Mouse (Mus musculus) neural tube, embryonic 15.5 days (tissue): ENCODE data around the gene Slc12a1. TPM values are rescaled to one million over a fixed set of nuclear protein-coding genes. Genes with fewer than 3 reads are reported as not detected.

Experiments used
- ATAC-seq: fragments of 200-750 bp; cut with Nextera tagmentation; 2 replicates; pipeline ENCODE4 v1.8.0; 2017; ENCODE audit warnings: mild to moderate bottlenecking, moderate TSS enrichment, moderate library complexity; ENCODE audit not compliant: low FRiP score
- H3K27ac ChIP-seq: fragments of 300-500 bp; sonication (generic); replicated peaks from 2 replicates; pipeline ENCODE4 v1.5.1; 2015; ENCODE audit warnings: mild to moderate bottlenecking, inconsistent platforms
- H3K27me3 ChIP-seq: fragments of 300-500 bp; sonication (generic); replicated peaks from 2 replicates; pipeline ENCODE4 v1.6.1; 2015; ENCODE audit warnings: inconsistent platforms
- H3K36me3 ChIP-seq: fragments of 300-500 bp; sonication (generic); 2 replicates; pipeline ENCODE4 v1.6.1; 2015; ENCODE audit warnings: inconsistent platforms
- H3K4me1 ChIP-seq: fragments of 300-500 bp; sonication (generic); 2 replicates; pipeline ENCODE4 v1.6.1; 2015; ENCODE audit warnings: inconsistent platforms
- H3K4me2 ChIP-seq: fragments of 300-500 bp; sonication (generic); 2 replicates; pipeline ENCODE4 v1.6.1; 2015; ENCODE audit warnings: inconsistent platforms, mild to moderate bottlenecking, moderate library complexity
- H3K4me3 ChIP-seq: fragments of 300-500 bp; sonication (generic); replicated peaks from 2 replicates; pipeline ENCODE4 v1.5.1; 2015; ENCODE audit warnings: mild to moderate bottlenecking, inconsistent platforms
- H3K9ac ChIP-seq: fragments of 300-500 bp; sonication (generic); replicated peaks from 2 replicates; pipeline ENCODE4 v1.6.1; 2015; ENCODE audit warnings: mild to moderate bottlenecking, inconsistent platforms
- H3K9me3 ChIP-seq: fragments of 300-500 bp; sonication (generic); replicated peaks from 2 replicates; pipeline ENCODE4 v1.6.1; 2016; ENCODE audit warnings: inconsistent platforms
- WGBS: fragments of 180-500 bp; shearing (Covaris S2); methylation state at CpG from one replicate; pipeline ENCODE4 v1.1.7; 2015; ENCODE audit warnings: mixed read lengths; 5-methylcytosine and 5-hydroxymethylcytosine counted together
- polyA plus RNA-seq: library from polyadenylated mRNA; unstranded; fragments of >200 nt; fragmentation: Nextera tagmentation; extraction: Ambion mirVana; gene quantifications from 2 replicates; pipeline ENCODE4 v1.2.1, GENCODE M21; 2015

Slc12a1 gene
- polyA plus RNA-seq, 1 experiment from 2014 or later: 0.06 TPM

GRCm38 (mm10) chr2:125247108-125247961 lies 95.0 kb downstream of the Slc12a1 start, which contains the start of gene Dut:
TSS of gene Dut (plus strand) at chr2:125247190.
- no peaks in the 10 kb centered on the region for H3K27me3 ChIP-seq
- under 1% methylated on average over 95 of the region's 96 CpGs for WGBS
- peak within 1 kb of the TSS; percentile 73 for H3K4me3 ChIP-seq
- peak within 1 kb of the TSS; percentile 89 for H3K27ac ChIP-seq
- H3K36me3 ChIP-seq: no peaks in the 10 kb centered on the region
- H3K9ac ChIP-seq: peak within 1 kb of the TSS; percentile 71
- ATAC-seq: peak; percentile 99
- peak within 1 kb of the TSS; percentile 79 for H3K4me2 ChIP-seq
- H3K4me1 ChIP-seq: peaks cover 18% of the 10 kb centered on the region
- H3K9me3 ChIP-seq: no peaks in the 10 kb centered on the region

DNA sequence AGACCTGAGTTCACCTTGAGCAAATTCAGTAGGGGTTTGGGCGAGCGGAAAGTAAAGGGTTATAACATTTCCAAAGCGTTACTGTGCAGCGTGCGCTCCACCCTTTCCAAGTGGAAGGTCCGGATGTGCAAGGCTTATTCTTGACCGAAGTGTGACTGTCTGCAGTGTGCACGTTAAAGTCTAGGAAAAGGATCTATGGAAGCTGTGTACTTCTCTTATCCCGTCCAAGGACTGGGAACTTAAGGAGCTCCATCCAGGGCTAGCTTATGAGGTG lies 95.6 kb downstream of the Slc12a1 start:
- peaks cover 18% of the 10 kb centered on the region for H3K4me1 ChIP-seq
- H3K27me3 ChIP-seq: no peaks in the 10 kb centered on the region
- H3K9ac ChIP-seq: peak overlapping the region; percentile 71
- H3K9me3 ChIP-seq: no peaks in the 10 kb centered on the region
- peak overlapping the region; percentile 79 for H3K4me2 ChIP-seq
- WGBS: 0% methylated on average over 9 of the region's 9 CpGs
- peak overlapping the region; percentile 89 for H3K27ac ChIP-seq
- H3K36me3 ChIP-seq: no peaks in the 10 kb centered on the region
- ATAC-seq: no peak; the same call in none of the 2 replicates
- H3K4me3 ChIP-seq: peak overlapping the region; percentile 73

DNA sequence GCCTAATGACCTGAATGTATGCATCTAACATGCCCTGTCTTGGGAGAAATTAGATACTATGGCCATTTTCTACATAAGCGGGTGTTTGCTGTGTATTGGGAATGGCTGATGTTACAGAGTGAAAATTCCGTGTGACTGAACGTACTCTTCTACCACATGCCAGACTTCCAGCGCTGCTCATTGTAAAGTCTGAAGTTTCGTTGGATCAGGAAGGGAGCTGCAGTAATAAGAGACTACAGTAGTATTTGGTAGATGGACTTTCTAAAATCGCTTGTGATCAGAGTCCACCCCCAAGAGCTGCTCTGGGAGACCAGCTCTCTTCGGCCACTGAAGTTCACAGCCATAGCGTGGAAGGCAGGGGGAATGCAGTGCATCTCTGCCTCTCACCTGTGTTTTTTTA lies 96.0 kb downstream of the Slc12a1 start:
- Histone ChIP-seq H3K4me3 (peak overlapping the region; percentile 73), H3K4me2 (peak overlapping the region; percentile 79), H3K27ac (peak overlapping the region; percentile 89), H3K9me3 (no peaks in the 10 kb centered on the region), H3K9ac (peak overlapping the region; percentile 71), H3K4me1 (peaks cover 18% of the 10 kb centered on the region), H3K27me3 (no peaks in the 10 kb centered on the region), H3K36me3 (0 out of 2 replicates have a peak, but pooled peaks cover under 1% of the 10 kb centered on the region)
- WGBS: 2% methylated on average over 8 of the region's 8 CpGs
- ATAC-seq: no peak

GRCm38 (mm10) chr2:125249339-125249738 lies 97.0 kb downstream of the Slc12a1 start:
- no peaks in the 10 kb centered on the region for H3K9me3 ChIP-seq
- H3K9ac ChIP-seq: no peak overlapping the region
- no peak for ATAC-seq
- peaks cover 18% of the 10 kb centered on the region for H3K4me1 ChIP-seq
- no peak overlapping the region for H3K27ac ChIP-seq
- WGBS: 87% methylated on average over 4 of the region's 4 CpGs
- no peaks in the 10 kb centered on the region for H3K27me3 ChIP-seq
- H3K36me3 ChIP-seq: peaks cover 11% of the 10 kb centered on the region
- H3K4me3 ChIP-seq: no peak overlapping the region
- H3K4me2 ChIP-seq: no peak overlapping the region

- peaks cover 15% of the 10 kb centered on the region for H3K36me3 ChIP-seq
- H3K4me2 ChIP-seq: no peak overlapping the region
- H3K4me1 ChIP-seq: peaks cover 18% of the 10 kb centered on the region
- H3K9ac ChIP-seq: no peak overlapping the region
- H3K4me3 ChIP-seq: no peak overlapping the region
- ATAC-seq: no peak
- WGBS: 94% methylated on average over 4 of the region's 4 CpGs
- H3K9me3 ChIP-seq: no peaks in the 10 kb centered on the region
- H3K27me3 ChIP-seq: no peaks in the 10 kb centered on the region
- no peak overlapping the region for H3K27ac ChIP-seq
These were observed 97.6 kb downstream of the Slc12a1 start for GRCm38 (mm10) chr2:125249874-125250273.

DNA sequence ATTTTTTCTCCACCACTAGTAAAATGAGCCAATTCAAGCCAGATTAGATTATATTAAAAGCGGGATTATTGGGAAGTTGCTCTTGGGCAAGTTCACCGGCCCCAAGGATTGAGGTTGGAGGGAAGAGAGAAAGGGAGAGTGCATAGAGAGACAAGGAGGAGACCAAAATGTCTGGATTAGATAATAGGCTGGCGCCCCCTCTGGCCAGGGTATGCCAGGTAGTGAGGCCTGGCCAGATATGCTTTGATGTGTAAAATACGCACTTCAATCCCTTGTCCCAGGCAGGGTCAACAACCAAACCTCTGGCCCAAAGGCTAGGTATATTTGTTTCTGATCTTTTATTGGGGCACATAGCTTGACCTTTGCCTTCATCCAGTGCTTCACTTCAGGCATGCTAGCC lies 99.5 kb downstream of the Slc12a1 start:
- 90% methylated on average over 4 of the region's 4 CpGs for WGBS
- H3K27me3 ChIP-seq: no peaks in the 10 kb centered on the region
- H3K36me3 ChIP-seq: peaks cover 15% of the 10 kb centered on the region
- ATAC-seq: no peak
- H3K4me2 ChIP-seq: no peak overlapping the region
- no peak overlapping the region for H3K27ac ChIP-seq
- no peak overlapping the region for H3K4me3 ChIP-seq
- H3K9ac ChIP-seq: no peak overlapping the region
- H3K4me1 ChIP-seq: peaks cover 11% of the 10 kb centered on the region
- H3K9me3 ChIP-seq: no peaks in the 10 kb centered on the region

DNA sequence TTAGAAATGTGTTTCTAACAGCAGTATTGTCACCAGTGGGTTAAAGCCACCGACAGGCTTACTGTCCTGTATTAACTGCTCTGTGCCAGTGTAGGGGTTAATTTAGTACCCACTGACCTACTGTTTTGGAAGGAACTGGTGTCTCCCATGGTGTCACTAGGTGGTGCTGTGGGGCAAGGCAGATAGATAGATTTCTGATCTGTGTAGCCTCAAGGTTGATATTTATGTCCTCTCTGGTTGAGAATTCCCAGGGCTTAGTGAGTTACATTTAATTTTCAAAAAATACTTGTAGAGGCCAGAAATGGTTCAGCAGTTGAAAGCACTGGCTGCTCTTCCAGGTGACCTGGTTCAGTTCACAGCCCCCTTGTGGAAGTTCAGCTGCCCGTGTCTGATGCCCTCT lies 100.0 kb downstream of the Slc12a1 start:
- ATAC-seq: no peak
- Histone ChIP-seq H3K27me3 (no peaks in the 10 kb centered on the region), H3K4me1 (peaks cover 11% of the 10 kb centered on the region), H3K9ac (no peak overlapping the region), H3K27ac (no peak overlapping the region), H3K9me3 (no peaks in the 10 kb centered on the region), H3K4me2 (no peak overlapping the region), H3K36me3 (peaks cover 15% of the 10 kb centered on the region), H3K4me3 (no peak overlapping the region)
- 68% methylated on average over 2 of the region's 2 CpGs for WGBS

DNA sequence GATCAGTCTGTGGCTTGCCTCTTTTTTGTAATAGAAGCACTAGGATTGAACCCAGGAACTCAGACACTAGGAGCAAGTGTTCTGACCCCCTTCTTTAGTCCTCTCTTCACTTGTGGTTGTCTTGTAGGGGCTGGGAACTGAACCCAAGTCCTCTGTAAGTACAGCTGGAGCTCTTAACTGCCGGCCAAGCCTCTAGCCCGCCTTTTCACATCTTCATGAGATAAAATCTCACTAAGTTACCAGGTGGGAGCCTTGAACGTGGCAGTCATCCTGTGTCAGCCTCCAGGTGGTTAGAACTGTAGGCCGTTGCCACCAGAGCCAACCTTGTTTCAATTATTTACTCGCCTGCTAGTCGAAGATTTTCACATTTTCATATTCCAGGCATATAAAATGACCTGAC lies 101.4 kb downstream of the Slc12a1 start:
- Histone ChIP-seq H3K4me1 (peaks cover 1% of the 10 kb centered on the region), H3K4me2 (no peak overlapping the region), H3K9me3 (no peaks in the 10 kb centered on the region), H3K36me3 (peaks cover 20% of the 10 kb centered on the region), H3K9ac (no peak overlapping the region), H3K27me3 (no peaks in the 10 kb centered on the region), H3K27ac (no peak overlapping the region), H3K4me3 (no peak overlapping the region)
- ATAC-seq: no peak
- WGBS: 95% methylated on average over 6 of the region's 6 CpGs

GRCm38 (mm10) chr2:125254630-125255029 lies 102.3 kb downstream of the Slc12a1 start:
- no peak for ATAC-seq
- H3K9ac ChIP-seq: no peak overlapping the region
- no peak overlapping the region for H3K4me3 ChIP-seq
- no peak overlapping the region for H3K27ac ChIP-seq
- no peaks in the 10 kb centered on the region for H3K9me3 ChIP-seq
- 98% methylated on average over 3 of the region's 3 CpGs for WGBS
- H3K27me3 ChIP-seq: no peaks in the 10 kb centered on the region
- peaks cover 20% of the 10 kb centered on the region for H3K36me3 ChIP-seq
- H3K4me1 ChIP-seq: no peaks in the 10 kb centered on the region
- no peak overlapping the region for H3K4me2 ChIP-seq

DNA sequence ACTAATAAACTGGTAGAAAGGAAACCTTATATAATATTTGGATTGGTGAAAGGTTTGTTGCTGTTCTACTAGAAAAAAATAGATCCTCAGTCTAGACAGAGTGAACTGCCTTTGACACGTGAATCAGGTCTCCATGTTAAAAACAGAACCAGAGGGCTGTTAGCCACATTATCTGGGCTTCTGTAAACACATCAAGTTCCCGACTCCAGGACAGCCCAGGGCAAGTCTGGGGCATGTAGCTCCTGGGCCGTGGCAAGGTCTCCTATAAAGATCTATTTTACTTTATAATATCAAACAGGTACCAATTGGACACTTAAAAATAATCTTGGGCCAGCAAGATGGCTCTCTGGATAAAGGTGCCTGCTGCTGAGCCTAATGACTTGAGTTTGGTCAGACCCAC lies 103.6 kb downstream of the Slc12a1 start:
- no peak for ATAC-seq
- Histone ChIP-seq H3K36me3 (peaks cover 20% of the 10 kb centered on the region), H3K4me3 (no peak overlapping the region), H3K27ac (no peak overlapping the region), H3K9ac (no peak overlapping the region), H3K4me1 (no peaks in the 10 kb centered on the region), H3K9me3 (no peaks in the 10 kb centered on the region), H3K27me3 (no peaks in the 10 kb centered on the region), H3K4me2 (no peak overlapping the region)
- 83% methylated on average over 3 of the region's 3 CpGs for WGBS

- no peak for ATAC-seq
These were observed 107.2 kb downstream of the Slc12a1 start for GRCm38 (mm10) chr2:125259230-125260120.

DNA sequence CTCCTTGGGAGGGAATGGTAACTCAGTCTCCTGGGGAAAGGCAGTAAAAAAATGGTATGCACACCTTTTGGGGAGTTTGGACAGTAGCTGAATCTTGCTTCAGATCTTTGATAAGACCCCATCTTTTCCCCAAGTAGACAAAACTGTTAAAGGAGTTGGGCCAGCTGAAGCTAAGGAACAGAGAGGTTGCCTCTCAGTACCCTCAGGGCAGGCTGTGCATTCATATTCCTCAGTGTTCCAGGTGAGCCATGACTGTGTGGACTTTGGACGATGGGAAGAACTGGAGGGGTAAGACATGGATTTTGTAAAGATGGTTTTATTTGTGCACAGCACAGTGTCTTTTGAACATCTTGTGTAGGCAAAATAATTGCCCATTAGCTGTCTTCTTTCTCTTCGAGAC lies 108.0 kb downstream of the Slc12a1 start:
- H3K4me2 ChIP-seq: no peak overlapping the region
- no peak overlapping the region for H3K9ac ChIP-seq
- no peaks in the 10 kb centered on the region for H3K27me3 ChIP-seq
- no peak overlapping the region for H3K4me3 ChIP-seq
- 96% methylated on average over 2 of the region's 2 CpGs for WGBS
- peaks cover 9% of the 10 kb centered on the region for H3K4me1 ChIP-seq
- H3K27ac ChIP-seq: no peak overlapping the region
- ATAC-seq: no peak
- H3K36me3 ChIP-seq: peaks cover 6% of the 10 kb centered on the region; the same call in 1 of the 2 replicates
- no peaks in the 10 kb centered on the region for H3K9me3 ChIP-seq

More at GRCm38 (mm10) chr2:125259230-125260120, 107.2 kb downstream of the Slc12a1 start:
- H3K4me3 ChIP-seq: no peak overlapping the region
- no peak overlapping the region for H3K9ac ChIP-seq
- peaks cover 9% of the 10 kb centered on the region for H3K4me1 ChIP-seq
- no peaks in the 10 kb centered on the region for H3K27me3 ChIP-seq
- peaks cover 8% of the 10 kb centered on the region for H3K36me3 ChIP-seq
- WGBS: 84% methylated on average over 14 of the region's 14 CpGs
- H3K9me3 ChIP-seq: no peaks in the 10 kb centered on the region
- H3K4me2 ChIP-seq: no peak overlapping the region
- H3K27ac ChIP-seq: no peak overlapping the region
